9 mouse cellular contexts compared by ENCODE assay signal in the genomic region with DNA sequence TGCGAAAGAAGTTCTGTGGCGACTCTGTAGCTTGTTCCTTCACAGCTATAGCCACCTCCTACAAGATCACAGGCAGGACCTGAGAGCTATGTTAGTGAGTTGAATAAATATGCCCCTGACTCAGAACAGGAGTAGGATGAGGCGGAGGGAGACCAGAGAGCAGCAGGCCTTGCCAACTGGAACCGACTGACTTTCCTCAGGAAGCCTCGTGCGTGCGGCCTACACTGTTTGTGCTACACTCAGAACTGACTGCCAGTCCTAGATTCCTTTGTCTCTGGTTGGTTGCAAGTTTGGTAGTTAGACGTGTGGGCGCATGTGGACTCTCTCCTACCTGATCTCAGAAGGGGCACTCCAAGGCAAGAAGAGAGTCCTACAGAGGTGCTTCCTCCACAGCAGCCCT. TPM values are rescaled to one million over a fixed set of nuclear protein-coding genes. Genes with fewer than 3 reads are reported as not detected.
DNase-seq lines count a peak whose midpoint lies in the region; ATAC-seq and TF ChIP-seq lines count a peak whose summit lies in the region.
"Had no signal": no experiment of that assay in that cellular context is flagged by ENCODE, and none has a peak within 500 bp of the region (broad histone marks: within the 10 kb centered on the region; RNA-seq: fewer than 3 reads in every experiment).

No protein-coding gene starts in this region.

- no peak for TF ChIP-seq CTCF in kidney, adult 2 months (conservative IDR thresholded peaks at IDR 0.05; ENCODE audit: insufficient read depth, insufficient read length, low read depth, low read length)

- H3K9ac ChIP-seq in forebrain, embryonic 14.5 days (ENCODE audit: low read length): no peak overlapping the region
- no peak overlapping the region for H3K9ac ChIP-seq in forebrain, embryonic 11.5 days (ENCODE audit: low read length)
- H3K9ac ChIP-seq in kidney, embryonic 15.5 days: no peak overlapping the region

- H3K9me3 ChIP-seq in forebrain, embryonic 14.5 days (replicated peaks; ENCODE audit: control insufficient read depth, low read length): no peaks in the 10 kb centered on the region
- no peaks in the 10 kb centered on the region for H3K9me3 ChIP-seq in forebrain, embryonic 11.5 days (ENCODE audit: control insufficient read depth, low read length)
- no peaks in the 10 kb centered on the region for H3K9me3 ChIP-seq in kidney, embryonic 15.5 days (replicated peaks)

- TF ChIP-seq POLR2A in kidney, adult 2 months (IDR thresholded peaks at IDR 0.05; ENCODE audit: low read depth, low read length): no peak

- H3K36me3 ChIP-seq in forebrain, embryonic 14.5 days (ENCODE audit: control insufficient read depth, insufficient read depth, low read length): no peaks in the 10 kb centered on the region
- H3K36me3 ChIP-seq in forebrain, embryonic 11.5 days (ENCODE audit: control insufficient read depth, insufficient read depth, low read length): no peaks in the 10 kb centered on the region
- H3K36me3 ChIP-seq in kidney, embryonic 15.5 days: no peaks in the 10 kb centered on the region
- H3K36me3 ChIP-seq in kidney, adult 2 months (ENCODE audit: control insufficient read depth, insufficient read depth, low read length): no peaks in the 10 kb centered on the region

- no peak for ATAC-seq in forebrain, embryonic 14.5 days
- no peak for ATAC-seq in forebrain, embryonic 11.5 days (replicated peaks; ENCODE audit: low FRiP score)
- ATAC-seq in kidney, embryonic 15.5 days (replicated peaks; ENCODE audit: low FRiP score): peak; percentile 31; the same call in 1 of the 2 replicates

- H3K4me3 ChIP-seq in forebrain, embryonic 14.5 days (ENCODE audit: low read depth, low read length): no peak overlapping the region
- no peak overlapping the region for H3K4me3 ChIP-seq in forebrain, embryonic 11.5 days (ENCODE audit: low read depth, low read length)
- H3K4me3 ChIP-seq in kidney, embryonic 15.5 days (replicated peaks): no peak overlapping the region
- no peak overlapping the region for H3K4me3 ChIP-seq in kidney, adult 2 months (ENCODE audit: insufficient read depth, low read depth, low read length)

- H3K4me2 ChIP-seq in forebrain, embryonic 14.5 days (ENCODE audit: low read length): no peak overlapping the region
- H3K4me2 ChIP-seq in forebrain, embryonic 11.5 days (ENCODE audit: low read depth, low read length, severe bottlenecking): no peak overlapping the region
- H3K4me2 ChIP-seq in kidney, embryonic 15.5 days: no peak overlapping the region

- H3K27ac ChIP-seq in forebrain, embryonic 14.5 days (ENCODE audit: low read depth, low read length): peak overlapping the region; percentile 33; the same call in 1 of the 2 replicates
- H3K27ac ChIP-seq in forebrain, embryonic 11.5 days (ENCODE audit: low read depth, low read length): no peak overlapping the region
- H3K27ac ChIP-seq in kidney, embryonic 15.5 days: peak overlapping the region; percentile 54
- H3K27ac ChIP-seq in kidney, adult 2 months (ENCODE audit: insufficient read depth, low read depth, low read length): no peak overlapping the region

- WGBS in forebrain, embryonic 14.5 days: 82% methylated on average over 9 of the region's 9 CpGs
- WGBS in forebrain, embryonic 11.5 days: 79% methylated on average over 9 of the region's 9 CpGs
- 69% methylated on average over 9 of the region's 9 CpGs for WGBS in kidney, embryonic 15.5 days
- WGBS in kidney, adult 2 months: 86% methylated on average over 9 of the region's 9 CpGs

- no peak for DNase-seq in forebrain, embryonic 14.5 days (ENCODE audit: low spot score)
- no peak for DNase-seq in forebrain, embryonic 11.5 days (ENCODE audit: low spot score)
- DNase-seq in kidney, adult 2 months: no peak
- peak; percentile 31 for DNase-seq in right cerebral cortex, postnatal 25 days
- DNase-seq in right cerebral cortex, postnatal 4 days: no peak
- DNase-seq in urinary bladder, postnatal 25 days (ENCODE audit: low spot score): no peak
- DNase-seq in cerebellum, adult 11 months: no peak
- DNase-seq: kidney, postnatal 25 days had no signal

- H3K4me1 ChIP-seq in forebrain, embryonic 14.5 days (ENCODE audit: control insufficient read depth, insufficient read depth, low read length): peaks cover 22% of the 10 kb centered on the region
- H3K4me1 ChIP-seq in forebrain, embryonic 11.5 days (replicated peaks; ENCODE audit: control insufficient read depth, insufficient read depth, low read length): no peaks in the 10 kb centered on the region
- H3K4me1 ChIP-seq in kidney, embryonic 15.5 days: peaks cover 44% of the 10 kb centered on the region
- H3K4me1 ChIP-seq in kidney, adult 2 months (ENCODE audit: control insufficient read depth, insufficient read depth, low read length): no peaks in the 10 kb centered on the region

- H3K27me3 ChIP-seq in forebrain, embryonic 14.5 days (replicated peaks; ENCODE audit: control insufficient read depth, insufficient read depth, low read length): no peaks in the 10 kb centered on the region
- H3K27me3 ChIP-seq in forebrain, embryonic 11.5 days (ENCODE audit: control insufficient read depth, insufficient read depth, low read length): no peaks in the 10 kb centered on the region
- no peaks in the 10 kb centered on the region for H3K27me3 ChIP-seq in kidney, embryonic 15.5 days
- H3K27me3 ChIP-seq in kidney, adult 2 months (replicated peaks; ENCODE audit: control insufficient read depth, insufficient read depth, low read length): no peaks in the 10 kb centered on the region

RNA-seq across cellular contexts. Expression of a gene that starts 50.2 kb away (rescaled TPM):
- polyA plus RNA-seq in forebrain, embryonic 14.5 days (2014; fragmentation: Nextera tagmentation; extraction: Ambion mirVana): 47.9 and 55.9 TPM in 2 replicates
- 33.3 and 33.7 TPM in 2 replicates for polyA plus RNA-seq in forebrain, embryonic 11.5 days (2014; fragmentation: Nextera tagmentation; extraction: Ambion mirVana)
- 56.4 and 57.0 TPM in 2 replicates for polyA plus RNA-seq in kidney, embryonic 15.5 days (2015; fragmentation: Nextera tagmentation; extraction: Ambion mirVana)
- polyA plus RNA-seq in kidney, adult 2 months (2012; rRNA removed): 72.7 and 88.6 TPM in 2 replicates

Comparison
In these comparisons a context has a peak if more than half of its experiments do, and no peak if none do; other contexts are left out.
1. H3K27ac ChIP-seq: peak in forebrain, embryonic 14.5 days (single experiment) and kidney, embryonic 15.5 days (single experiment); none in forebrain, embryonic 11.5 days (single experiment) and kidney, adult 2 months (single experiment).